Mouse (Mus musculus): ENCODE results near the gene Rfpl4.

DNA sequence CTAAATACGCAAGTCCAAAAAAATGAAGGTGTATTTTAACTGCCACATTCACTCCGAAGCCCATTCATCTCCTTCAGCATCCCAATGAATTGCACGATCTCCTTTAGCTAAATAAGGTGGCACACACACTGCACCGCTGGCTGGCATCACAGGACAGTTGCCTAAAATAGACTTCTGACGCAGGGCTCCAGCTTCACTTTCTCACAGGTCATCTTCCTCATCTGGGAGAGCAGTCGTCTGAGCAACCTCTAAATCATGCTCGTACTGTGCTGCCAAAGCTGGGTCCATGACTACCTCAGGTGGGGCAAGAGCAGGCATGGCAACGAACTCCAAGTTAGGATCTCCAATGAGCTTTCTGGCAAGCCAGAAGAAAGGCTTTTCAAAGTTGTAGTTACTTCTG lies 8.3 kb upstream of the Rfpl4 start:
- TF ChIP-seq TCF12 (IDR thresholded peaks at IDR 0.05; ENCODE audit: insufficient read depth, poor library complexity, severe bottlenecking), result no peak
- no peak for TF ChIP-seq USF1 (IDR thresholded peaks at IDR 0.05; ENCODE audit: low read depth)
- TF ChIP-seq POLR2A (IDR thresholded peaks at IDR 0.05; ENCODE audit: insufficient read length, low read depth), result no peak
- no peak for TF ChIP-seq MAX (IDR thresholded peaks at IDR 0.05; ENCODE audit: low read depth)
- no peak for TF ChIP-seq SRF (IDR thresholded peaks at IDR 0.05; ENCODE audit: control insufficient read depth, insufficient read length, low read depth)
- no peak for TF ChIP-seq CEBPB (IDR thresholded peaks at IDR 0.05; ENCODE audit: insufficient read depth, poor library complexity, severe bottlenecking)
- TF ChIP-seq E2F4 (IDR thresholded peaks at IDR 0.05; ENCODE audit: insufficient read depth), result no peak
- TF ChIP-seq POLR2AphosphoS2 (IDR thresholded peaks at IDR 0.05; ENCODE audit: insufficient read length, low read depth), result no peak

All from myocyte (in vitro differentiated cells).